Mouse (Mus musculus) liver, embryonic 11.5 days (tissue): ENCODE data around the gene Adcy2. TPM values are rescaled to one million over a fixed set of nuclear protein-coding genes. Genes with fewer than 3 reads are reported as not detected.
A peak's percentile ranks its signal among the peaks of the same experiment; 100 is the strongest.

Experiments
- ATAC-seq: fragments of 200-750 bp; cut with Nextera tagmentation; replicated peaks from 2 replicates; pipeline ENCODE4 v1.8.0; 2017; ENCODE audit warnings: moderate number of reproducible peaks, mild to moderate bottlenecking, moderate TSS enrichment, moderate library complexity; ENCODE audit not compliant: low FRiP score
- DNase-seq: peaks from one replicate; pipeline ENCODE4 v3.0.0-alpha.2; 2017; ENCODE audit warnings: low spot score
- H3K27ac ChIP-seq: fragments of 300-500 bp; sonication (generic); 2 replicates; pipeline ENCODE4 v1.5.1; 2014; ENCODE audit warnings: mild to moderate bottlenecking, low read depth, low read length, control low read depth
- H3K27me3 ChIP-seq: fragments of 300-500 bp; sonication (generic); replicated peaks from 2 replicates; pipeline ENCODE4 v1.6.1; 2014; ENCODE audit warnings: low read length, mixed read lengths; ENCODE audit not compliant: control insufficient read depth, insufficient read depth
- H3K36me3 ChIP-seq: fragments of 300-500 bp; sonication (generic); 2 replicates; pipeline ENCODE4 v1.6.1; 2014; ENCODE audit warnings: mild to moderate bottlenecking, low read length, moderate library complexity, mixed read lengths; ENCODE audit not compliant: control insufficient read depth, insufficient read depth
- H3K4me1 ChIP-seq: fragments of 300-500 bp; sonication (generic); replicated peaks from 2 replicates; pipeline ENCODE4 v1.6.1; 2014; ENCODE audit warnings: low read length, mixed read lengths; ENCODE audit not compliant: control insufficient read depth, insufficient read depth
- H3K4me2 ChIP-seq: fragments of 300-500 bp; sonication (generic); 2 replicates; pipeline ENCODE4 v1.6.1; 2014; ENCODE audit warnings: mild to moderate bottlenecking, control low read depth, moderate library complexity
- H3K4me3 ChIP-seq: fragments of 300-500 bp; sonication (generic); 2 replicates; pipeline ENCODE4 v1.5.1; 2014; ENCODE audit warnings: low read depth, low read length, control low read depth
- H3K9ac ChIP-seq: fragments of 300-500 bp; sonication (generic); 2 replicates; pipeline ENCODE4 v1.6.1; 2014; ENCODE audit warnings: low read depth, low read length, control low read depth
- H3K9me3 ChIP-seq: fragments of 300-500 bp; sonication (generic); 2 replicates; pipeline ENCODE4 v1.6.1; 2016; ENCODE audit warnings: low read length, inconsistent platforms, mixed read lengths; ENCODE audit not compliant: control insufficient read depth
- WGBS: fragments of 180-500 bp; shearing (Covaris S2); extraction: QIAGEN DNeasy Blood & Tissue Kit; methylation state at CpG from one replicate; pipeline ENCODE4 v1.1.7; 2014; 5-methylcytosine and 5-hydroxymethylcytosine counted together
- polyA plus RNA-seq: library from polyadenylated mRNA; unstranded; fragments of >200 nt; fragmentation: Nextera tagmentation; extraction: Ambion mirVana; gene quantifications from 2 replicates; pipeline ENCODE4 v1.2.1, GENCODE M21; 2014

The Adcy2 gene
- polyA plus RNA-seq, 1 experiment from 2014 or later = 0.71 TPM

GRCm38 (mm10) chr13:68607652-68608405 is 391.5 kb downstream of the Adcy2 start:
- Histone ChIP-seq H3K4me1 (no peaks in the 10 kb centered on the region), H3K9me3 (no peaks in the 10 kb centered on the region), H3K27ac (no peak overlapping the region), H3K27me3 (no peaks in the 10 kb centered on the region), H3K9ac (no peak overlapping the region), H3K4me3 (no peak overlapping the region), H3K36me3 (no peaks in the 10 kb centered on the region), H3K4me2 (peak overlapping the region; percentile 47)
- ATAC-seq = no peak
- no peak for DNase-seq
- WGBS = 42% methylated on average over 21 of the region's 21 CpGs

- WGBS = 4% methylated on average over 11 of the region's 11 CpGs
- no peak overlapping the region for H3K27ac ChIP-seq
- H3K9me3 ChIP-seq = no peaks in the 10 kb centered on the region
- no peaks in the 10 kb centered on the region for H3K4me1 ChIP-seq
- peak overlapping the region; percentile 44 for H3K4me2 ChIP-seq
- H3K27me3 ChIP-seq = no peaks in the 10 kb centered on the region
- peak overlapping the region; percentile 23; the same call in 1 of the 2 replicates for H3K4me3 ChIP-seq
- no peak overlapping the region for H3K9ac ChIP-seq
- peak; percentile 38 for DNase-seq
- no peaks in the 10 kb centered on the region for H3K36me3 ChIP-seq
- peak; percentile 86 for ATAC-seq
Measured at GRCm38 (mm10) chr13:68605689-68606126, 393.6 kb downstream of the Adcy2 start.

DNA sequence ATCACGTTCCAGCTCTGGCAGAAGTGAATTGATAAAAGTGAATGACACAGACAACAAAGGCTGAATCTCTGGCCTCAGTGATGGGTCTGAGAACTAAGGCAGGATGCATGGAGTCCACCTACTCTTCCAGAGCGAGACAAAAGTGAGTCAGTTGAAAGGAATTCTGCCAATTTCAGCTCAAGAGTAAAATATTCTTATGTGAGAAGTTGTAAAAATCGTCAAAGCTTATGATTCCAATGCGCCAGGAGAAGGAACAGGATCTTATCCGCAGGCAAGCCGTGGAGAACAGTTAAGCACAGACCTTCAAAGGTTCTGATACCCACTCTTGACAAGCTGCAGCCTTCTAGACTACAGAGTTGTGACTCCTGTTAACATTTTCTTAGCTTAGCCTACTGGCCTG is 396.3 kb downstream of the Adcy2 start:
- ATAC-seq (no peak), DNase-seq (no peak)

GRCm38 (mm10) chr13:68601184-68601583 is 398.2 kb downstream of the Adcy2 start:
- WGBS = 28% methylated on average over 6 of the region's 6 CpGs
- Histone ChIP-seq H3K9ac (no peak overlapping the region), H3K27me3 (no peaks in the 10 kb centered on the region), H3K4me3 (no peak overlapping the region), H3K4me2 (no peak overlapping the region), H3K9me3 (no peaks in the 10 kb centered on the region), H3K4me1 (peaks cover 3% of the 10 kb centered on the region; the same call in 1 of the 2 replicates), H3K27ac (no peak overlapping the region), H3K36me3 (no peaks in the 10 kb centered on the region)
- no peak for ATAC-seq
- DNase-seq = no peak

More for the DNA sequence above, 396.3 kb downstream of the Adcy2 start:
- H3K36me3 ChIP-seq = no peaks in the 10 kb centered on the region
- no peak overlapping the region for H3K4me3 ChIP-seq
- 70% methylated on average over 6 of the region's 6 CpGs for WGBS
- no peak overlapping the region for H3K27ac ChIP-seq
- no peak overlapping the region for H3K9ac ChIP-seq
- H3K9me3 ChIP-seq = no peaks in the 10 kb centered on the region
- no peaks in the 10 kb centered on the region; the same call in 1 of the 2 replicates for H3K4me1 ChIP-seq
- H3K4me2 ChIP-seq = no peak overlapping the region
- no peaks in the 10 kb centered on the region for H3K27me3 ChIP-seq

GRCm38 (mm10) chr13:68598953-68599352 is 400.4 kb downstream of the Adcy2 start:
- Histone ChIP-seq H3K4me2 (no peak overlapping the region), H3K9me3 (no peaks in the 10 kb centered on the region), H3K27me3 (no peaks in the 10 kb centered on the region), H3K4me1 (peaks cover 3% of the 10 kb centered on the region; the same call in 1 of the 2 replicates), H3K9ac (no peak overlapping the region), H3K4me3 (no peak overlapping the region), H3K27ac (no peak overlapping the region), H3K36me3 (no peaks in the 10 kb centered on the region)
- DNase-seq (no peak), ATAC-seq (no peak)

DNA sequence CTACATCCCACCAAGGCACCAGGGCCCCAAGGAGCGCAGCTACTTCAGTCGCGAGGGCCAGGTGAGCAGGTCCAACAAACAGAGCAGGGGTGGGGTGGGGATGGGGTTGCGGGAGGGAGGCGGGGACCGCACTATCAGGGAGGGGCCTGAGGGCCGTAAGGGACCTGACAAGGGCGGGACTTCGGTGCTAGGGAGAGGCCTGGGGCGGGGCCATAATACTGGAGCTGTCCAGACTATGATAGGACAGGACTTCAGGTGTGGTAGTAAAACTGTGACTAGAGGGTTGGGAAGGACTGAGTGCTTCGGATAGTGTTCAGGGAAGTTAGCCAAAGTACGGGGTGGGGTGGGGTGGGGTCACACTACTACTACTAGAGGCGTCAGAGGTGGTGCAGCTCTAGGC is 401.7 kb downstream of the Adcy2 start:
- Histone ChIP-seq H3K27ac (no peak overlapping the region), H3K9ac (no peak overlapping the region), H3K4me3 (no peak overlapping the region), H3K4me2 (peak overlapping the region; percentile 49), H3K27me3 (no peaks in the 10 kb centered on the region), H3K9me3 (no peaks in the 10 kb centered on the region), H3K36me3 (peaks cover 2% of the 10 kb centered on the region; the same call in 1 of the 2 replicates), H3K4me1 (peaks cover 3% of the 10 kb centered on the region; the same call in 1 of the 2 replicates)
- DNase-seq = peak; percentile 38
- ATAC-seq = peak; percentile 88
- WGBS = 12% methylated on average over 13 of the region's 13 CpGs

DNA sequence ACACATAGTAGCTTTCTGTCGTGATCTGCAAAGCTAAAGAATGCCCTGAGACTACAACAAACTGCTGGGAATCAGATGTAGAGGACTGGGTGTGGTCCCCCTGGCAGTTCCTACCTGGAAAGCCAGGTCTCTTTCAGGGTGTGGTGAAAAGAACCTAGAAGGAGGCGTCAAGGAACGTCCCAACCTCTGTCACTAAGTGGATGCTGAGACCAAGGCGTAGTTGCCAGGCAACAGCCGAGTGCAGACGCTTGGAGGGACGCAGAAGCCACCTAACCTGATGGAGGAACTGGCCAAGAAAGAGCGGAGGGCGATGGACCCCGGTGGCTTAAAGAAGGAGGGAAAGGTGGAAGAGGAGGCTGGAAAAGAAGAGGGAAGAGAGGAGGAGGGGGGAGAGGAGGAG is 402.1 kb downstream of the Adcy2 start, which contains the start of gene 1700001L19Rik:
1700001L19Rik (plus strand) TSS at position 223 of the 400 bp plus-strand sequence.
- no peak for ATAC-seq
- H3K27ac ChIP-seq = no peak within 1 kb of the TSS
- H3K4me3 ChIP-seq = no peak within 1 kb of the TSS
- DNase-seq = no peak
- H3K27me3 ChIP-seq = no peaks in the 10 kb centered on the region
- no peak within 1 kb of the TSS for H3K9ac ChIP-seq
- H3K4me2 ChIP-seq = peak within 1 kb of the TSS; percentile 49
- H3K9me3 ChIP-seq = no peaks in the 10 kb centered on the region
- WGBS = 15% methylated on average over 10 of the region's 10 CpGs
- H3K36me3 ChIP-seq = peaks cover 7% of the 10 kb centered on the region; the same call in 1 of the 2 replicates
- peaks cover 3% of the 10 kb centered on the region; the same call in 1 of the 2 replicates for H3K4me1 ChIP-seq

GRCm38 (mm10) chr13:68593797-68594196 is 405.5 kb downstream of the Adcy2 start:
- DNase-seq = no peak
- no peak overlapping the region for H3K9ac ChIP-seq
- no peak overlapping the region for H3K4me3 ChIP-seq
- no peak overlapping the region for H3K4me2 ChIP-seq
- no peaks in the 10 kb centered on the region for H3K9me3 ChIP-seq
- 78% methylated on average over 1 of the region's 1 CpGs for whole genome bisulfite sequencing
- no peak overlapping the region for H3K27ac ChIP-seq
- peaks cover 3% of the 10 kb centered on the region; the same call in 1 of the 2 replicates for H3K4me1 ChIP-seq
- no peaks in the 10 kb centered on the region for H3K27me3 ChIP-seq
- ATAC-seq = no peak
- peaks cover 22% of the 10 kb centered on the region for H3K36me3 ChIP-seq

- H3K27me3 ChIP-seq = no peaks in the 10 kb centered on the region
- no peak overlapping the region for H3K4me3 ChIP-seq
- H3K36me3 ChIP-seq = peaks cover 64% of the 10 kb centered on the region
- H3K9ac ChIP-seq = no peak overlapping the region
- ATAC-seq (no peak), DNase-seq (no peak)
- no peaks in the 10 kb centered on the region; the same call in 1 of the 2 replicates for H3K4me1 ChIP-seq
- no peaks in the 10 kb centered on the region for H3K9me3 ChIP-seq
- no peak overlapping the region for H3K27ac ChIP-seq
- no peak overlapping the region for H3K4me2 ChIP-seq
Measured at GRCm38 (mm10) chr13:68588352-68588751, 411.0 kb downstream of the Adcy2 start.
